Mouse (Mus musculus) left cerebral cortex, adult 9 months (tissue): Measurements from ENCODE around the gene Alg12.
"Not testable (repeated sequence)": the region's sequence is repeated elsewhere in the genome, so short reads cannot be mapped to it uniquely, and the experiment has no call there.

Experiments
- DNase-seq, 2 experiments: peaks; one replicate each; pipeline ENCODE4 v3.0.0; 2022; ENCODE audit warnings: low spot score in 2 of 2

The Alg12 gene

GRCm38 (mm10) chr15:88831482-88831881, 12.4 kb upstream of the Alg12 start:
- DNase-seq = no peak

- DNase-seq = no peak
Observed at GRCm38 (mm10) chr15:88830696-88831095, 11.6 kb upstream of the Alg12 start.

GRCm38 (mm10) chr15:88829791-88830440, 10.8 kb upstream of the Alg12 start:
- DNase-seq = peak in 1 of 2 experiments; percentile 47

GRCm38 (mm10) chr15:88828800-88829705, 9.9 kb upstream of the Alg12 start:
- DNase-seq = peak in 1 of 2 experiments; percentile 91

- DNase-seq = peak in 1 of 2 experiments; percentile 51
Observed at GRCm38 (mm10) chr15:88827991-88828799, 9.1 kb upstream of the Alg12 start.

- no peak for DNase-seq
Observed at GRCm38 (mm10) chr15:88827466-88827865, 8.3 kb upstream of the Alg12 start.

GRCm38 (mm10) chr15:88823376-88823775, 4.3 kb upstream of the Alg12 start:
- DNase-seq = no peak

GRCm38 (mm10) chr15:88822513-88822912, 3.4 kb upstream of the Alg12 start:
- DNase-seq = no peak

GRCm38 (mm10) chr15:88821403-88821802, 2.3 kb upstream of the Alg12 start:
- no peak for DNase-seq

GRCm38 (mm10) chr15:88819906-88820303, 787 bp upstream of the Alg12 start:
- DNase-seq = no peak

GRCm38 (mm10) chr15:88815196-88815700, 3.9 kb downstream of the Alg12 start:
- no peak for DNase-seq

GRCm38 (mm10) chr15:88814411-88815047, 4.6 kb downstream of the Alg12 start:
- DNase-seq = no peak

GRCm38 (mm10) chr15:88813873-88814272, 5.2 kb downstream of the Alg12 start:
- not testable (repeated sequence) for DNase-seq

- no peak for DNase-seq
Observed at GRCm38 (mm10) chr15:88813262-88813661, 5.9 kb downstream of the Alg12 start.

- no peak for DNase-seq
Observed at GRCm38 (mm10) chr15:88810369-88810768, 8.7 kb downstream of the Alg12 start.

GRCm38 (mm10) chr15:88808121-88808520, 11.0 kb downstream of the Alg12 start:
- DNase-seq = no peak

GRCm38 (mm10) chr15:88802348-88802747, 16.8 kb downstream of the Alg12 start:
- DNase-seq = no peak

- no peak for DNase-seq
Observed at GRCm38 (mm10) chr15:88801903-88802302, 17.2 kb downstream of the Alg12 start.

- DNase-seq = no peak
Observed at GRCm38 (mm10) chr15:88800921-88801354, 18.2 kb downstream of the Alg12 start.

- DNase-seq = no peak
Observed at GRCm38 (mm10) chr15:88799950-88800371, 19.2 kb downstream of the Alg12 start.

- DNase-seq = not testable (repeated sequence)
Observed at GRCm38 (mm10) chr15:88794729-88795128, 24.4 kb downstream of the Alg12 start.
